Mouse (Mus musculus): ENCODE measurements around the gene Rsc1a1. TPM values are rescaled to one million over a fixed set of nuclear protein-coding genes. Genes with fewer than 3 reads are reported as not detected.

Gene Rsc1a1
- polyA plus RNA-seq (2016; fragmentation: Nextera tagmentation; extraction: Ambion mirVana): 1.5 TPM in 1 of 2 replicates, not detected in the other

- Histone ChIP-seq H3K4me2 (replicated peaks) (no peak within 1 kb of the TSS), H3K9me3 (no peaks in the 10 kb centered on the region), H3K27ac (no peak within 1 kb of the TSS), H3K4me3 (no peak within 1 kb of the TSS), H3K27me3 (no peaks in the 10 kb centered on the region), H3K36me3 (peaks cover 64% of the 10 kb centered on the region), H3K9ac (no peak within 1 kb of the TSS), H3K4me1 (peaks cover 5% of the 10 kb centered on the region; the same call in 1 of the 2 replicates)
- ATAC-seq (ENCODE audit: insufficient number of reproducible peaks, insufficient read depth, low FRiP score, low TSS enrichment): no peak
- WGBS: 94% methylated on average over 6 of the region's 6 CpGs
These were observed at the start of gene Rsc1a1 for GRCm38 (mm10) chr4:141685499-141685898. Rsc1a1 (minus strand) TSS chr4:141685599.

GRCm38 (mm10) chr4:141735206-141735560 is 49.8 kb upstream of the Rsc1a1 start:
- Histone ChIP-seq H3K4me2 (replicated peaks) (peak overlapping the region; percentile 60), H3K4me3 (peak overlapping the region; percentile 37), H3K27me3 (peaks cover 4% of the 10 kb centered on the region; the same call in 1 of the 2 replicates), H3K4me1 (no peaks in the 10 kb centered on the region), H3K9me3 (no peaks in the 10 kb centered on the region), H3K9ac (peak overlapping the region; percentile 50; the same call in 1 of the 2 replicates), H3K36me3 (no peaks in the 10 kb centered on the region), H3K27ac (no peak overlapping the region)
- ATAC-seq (ENCODE audit: insufficient number of reproducible peaks, insufficient read depth, low FRiP score, low TSS enrichment): no peak
- 25% methylated on average over 9 of the region's 9 CpGs for WGBS

- peak overlapping the region; percentile 60 for H3K4me2 ChIP-seq (replicated peaks)
- H3K4me1 ChIP-seq: no peaks in the 10 kb centered on the region
- peak; percentile 97 for ATAC-seq (ENCODE audit: insufficient number of reproducible peaks, insufficient read depth, low FRiP score, low TSS enrichment)
- no peaks in the 10 kb centered on the region for H3K9me3 ChIP-seq
- no peaks in the 10 kb centered on the region for H3K36me3 ChIP-seq
- 7% methylated on average over 24 of the region's 24 CpGs for WGBS
- peak overlapping the region; percentile 50; the same call in 1 of the 2 replicates for H3K9ac ChIP-seq
- peak overlapping the region; percentile 37 for H3K4me3 ChIP-seq
- peaks cover 4% of the 10 kb centered on the region; the same call in 1 of the 2 replicates for H3K27me3 ChIP-seq
- H3K27ac ChIP-seq: peak overlapping the region; percentile 46; the same call in 1 of the 2 replicates
These were observed 49.2 kb upstream of the Rsc1a1 start for GRCm38 (mm10) chr4:141734446-141735205.

DNA sequence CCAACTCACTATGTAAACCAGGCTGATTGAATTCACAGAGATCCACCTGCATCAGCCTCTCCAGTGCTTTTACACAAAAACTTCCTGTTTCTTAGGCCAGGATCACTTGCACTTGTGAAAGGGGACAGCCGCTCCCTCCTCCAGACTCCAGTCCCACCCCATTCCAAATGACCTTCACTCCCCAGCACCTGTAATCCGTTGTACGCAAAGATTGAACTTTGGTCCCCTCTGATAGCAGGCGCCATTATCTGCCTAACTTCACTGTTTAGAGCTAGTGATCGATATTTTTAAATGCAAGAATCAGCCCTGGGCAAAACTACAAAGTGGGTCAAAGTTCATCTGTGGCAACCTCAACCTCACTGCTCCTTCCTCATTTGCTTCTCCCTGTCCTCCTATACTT is 46.4 kb upstream of the Rsc1a1 start:
- H3K27ac ChIP-seq: no peak overlapping the region
- H3K36me3 ChIP-seq: no peaks in the 10 kb centered on the region
- H3K4me2 ChIP-seq (replicated peaks): no peak overlapping the region
- H3K4me3 ChIP-seq: no peak overlapping the region
- H3K9me3 ChIP-seq: no peaks in the 10 kb centered on the region
- H3K4me1 ChIP-seq: no peaks in the 10 kb centered on the region
- peaks cover 4% of the 10 kb centered on the region; the same call in 1 of the 2 replicates for H3K27me3 ChIP-seq
- 76% methylated on average over 5 of the region's 5 CpGs for whole genome bisulfite sequencing
- H3K9ac ChIP-seq: no peak overlapping the region
- ATAC-seq (ENCODE audit: insufficient number of reproducible peaks, insufficient read depth, low FRiP score, low TSS enrichment): no peak

GRCm38 (mm10) chr4:141730401-141730800 is 45.0 kb upstream of the Rsc1a1 start:
- no peak for ATAC-seq (ENCODE audit: insufficient number of reproducible peaks, insufficient read depth, low FRiP score, low TSS enrichment)

DNA sequence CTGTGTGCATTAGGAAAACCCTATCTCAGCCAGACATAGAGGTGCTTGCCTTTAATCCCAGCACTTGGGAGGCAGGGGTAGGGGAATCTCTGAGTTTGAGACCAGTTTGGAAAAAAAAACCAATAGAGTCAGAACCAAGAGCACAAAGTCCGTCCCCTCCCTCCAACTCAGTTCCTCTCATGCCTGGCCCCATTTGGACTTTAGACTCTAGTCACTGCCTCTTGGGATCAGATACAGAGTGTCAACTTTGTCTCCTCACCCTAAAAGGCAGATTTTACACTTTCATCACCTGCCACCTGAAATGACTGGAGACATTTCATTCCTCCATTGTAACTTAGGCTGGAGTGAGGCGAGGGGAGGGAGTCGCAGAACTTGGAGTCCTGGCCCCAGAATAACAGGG is 43.9 kb upstream of the Rsc1a1 start:
- H3K27me3 ChIP-seq: peaks cover 4% of the 10 kb centered on the region; the same call in 1 of the 2 replicates
- no peaks in the 10 kb centered on the region for H3K4me1 ChIP-seq
- WGBS: 75% methylated on average over 3 of the region's 3 CpGs
- no peaks in the 10 kb centered on the region for H3K36me3 ChIP-seq
- ATAC-seq (ENCODE audit: insufficient number of reproducible peaks, insufficient read depth, low FRiP score, low TSS enrichment): no peak
- H3K27ac ChIP-seq: no peak overlapping the region
- no peaks in the 10 kb centered on the region for H3K9me3 ChIP-seq
- no peak overlapping the region for H3K9ac ChIP-seq
- no peak overlapping the region for H3K4me3 ChIP-seq
- no peak overlapping the region for H3K4me2 ChIP-seq (replicated peaks)

More at GRCm38 (mm10) chr4:141730401-141730800, 45.0 kb upstream of the Rsc1a1 start:
- Histone ChIP-seq H3K9ac (no peak overlapping the region), H3K27ac (no peak overlapping the region), H3K27me3 (peaks cover 4% of the 10 kb centered on the region; the same call in 1 of the 2 replicates), H3K36me3 (no peaks in the 10 kb centered on the region), H3K4me1 (no peaks in the 10 kb centered on the region), H3K4me2 (replicated peaks) (no peak overlapping the region), H3K4me3 (no peak overlapping the region), H3K9me3 (no peaks in the 10 kb centered on the region)
- 82% methylated on average over 13 of the region's 13 CpGs for WGBS

- Histone ChIP-seq H3K4me3 (no peak overlapping the region), H3K9me3 (no peaks in the 10 kb centered on the region), H3K9ac (no peak overlapping the region), H3K4me1 (peaks cover 22% of the 10 kb centered on the region), H3K4me2 (replicated peaks) (no peak overlapping the region), H3K36me3 (no peaks in the 10 kb centered on the region), H3K27ac (no peak overlapping the region), H3K27me3 (0 out of 2 replicates have a peak, but pooled peaks cover 4% of the 10 kb centered on the region)
- 56% methylated on average over 3 of the region's 3 CpGs for WGBS
- no peak for ATAC-seq (ENCODE audit: insufficient number of reproducible peaks, insufficient read depth, low FRiP score, low TSS enrichment)
These were observed 40.3 kb upstream of the Rsc1a1 start for GRCm38 (mm10) chr4:141725738-141726137.

- no peak for ATAC-seq (ENCODE audit: insufficient number of reproducible peaks, insufficient read depth, low FRiP score, low TSS enrichment)
- H3K4me2 ChIP-seq (replicated peaks): no peak overlapping the region
- no peak overlapping the region for H3K9ac ChIP-seq
- H3K27me3 ChIP-seq: no peaks in the 10 kb centered on the region
- peaks cover 2% of the 10 kb centered on the region; the same call in 1 of the 2 replicates for H3K36me3 ChIP-seq
- H3K4me1 ChIP-seq: peaks cover 22% of the 10 kb centered on the region
- 82% methylated on average over 5 of the region's 5 CpGs for WGBS
- H3K9me3 ChIP-seq: no peaks in the 10 kb centered on the region
- no peak overlapping the region for H3K27ac ChIP-seq
- no peak overlapping the region for H3K4me3 ChIP-seq
These were observed 39.9 kb upstream of the Rsc1a1 start for GRCm38 (mm10) chr4:141725277-141725676.

DNA sequence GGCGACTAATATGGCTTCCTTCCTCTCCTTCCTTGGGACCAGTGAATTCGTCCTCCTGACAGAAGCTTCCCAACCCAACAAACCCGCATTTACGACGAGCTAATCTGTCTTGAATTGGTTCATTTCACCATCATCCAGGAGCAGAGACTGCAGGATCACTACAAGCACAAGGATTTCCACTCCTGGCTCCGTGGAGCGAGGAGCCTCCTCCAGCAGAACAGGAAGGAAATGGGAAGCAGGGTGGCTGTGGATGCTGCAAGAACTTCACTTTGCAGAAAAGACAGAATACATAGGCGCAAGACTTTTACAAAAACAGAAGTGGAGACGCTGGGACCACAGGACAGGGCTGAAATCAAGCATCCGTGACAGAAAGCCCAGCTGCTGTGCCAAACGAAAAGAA is 39.2 kb upstream of the Rsc1a1 start:
- 70% methylated on average over 11 of the region's 11 CpGs for WGBS
- ATAC-seq (ENCODE audit: insufficient number of reproducible peaks, insufficient read depth, low FRiP score, low TSS enrichment): no peak

DNA sequence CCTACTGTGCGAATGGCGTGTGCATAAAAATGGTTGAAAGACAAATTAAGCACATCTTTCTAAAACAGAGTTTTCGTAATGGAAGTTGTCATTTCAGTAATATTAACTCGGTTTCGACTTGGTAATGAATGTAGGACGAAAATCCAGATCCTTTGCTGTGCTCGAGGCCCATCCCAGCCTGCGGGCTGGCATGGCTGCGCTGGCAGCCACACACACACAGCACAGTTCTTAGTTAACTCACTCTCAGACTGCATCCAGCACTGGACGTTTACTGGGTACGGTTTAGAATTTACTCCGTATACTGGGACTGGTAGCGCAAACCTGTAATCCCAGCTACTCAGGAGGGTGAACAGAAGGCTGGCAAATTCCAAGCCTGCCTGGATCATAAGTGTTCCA is 38.3 kb upstream of the Rsc1a1 start:
- peak overlapping the region; percentile 93 for H3K27ac ChIP-seq
- peaks cover 6% of the 10 kb centered on the region for H3K36me3 ChIP-seq
- H3K4me2 ChIP-seq (replicated peaks): peak overlapping the region; percentile 85
- peak overlapping the region; percentile 99 for H3K9ac ChIP-seq
- H3K4me3 ChIP-seq: peak overlapping the region; percentile 100
- H3K9me3 ChIP-seq: no peaks in the 10 kb centered on the region
- no peaks in the 10 kb centered on the region for H3K27me3 ChIP-seq
- H3K4me1 ChIP-seq: peaks cover 22% of the 10 kb centered on the region
- ATAC-seq (ENCODE audit: insufficient number of reproducible peaks, insufficient read depth, low FRiP score, low TSS enrichment): peak; percentile 38; the same call in 1 of the 2 replicates
- WGBS: 8% methylated on average over 13 of the region's 13 CpGs

More for the DNA sequence above, 39.2 kb upstream of the Rsc1a1 start:
- no peaks in the 10 kb centered on the region for H3K9me3 ChIP-seq
- H3K27ac ChIP-seq: no peak overlapping the region
- H3K27me3 ChIP-seq: no peaks in the 10 kb centered on the region
- H3K4me2 ChIP-seq (replicated peaks): no peak overlapping the region
- H3K9ac ChIP-seq: no peak overlapping the region
- H3K4me3 ChIP-seq: no peak overlapping the region
- H3K36me3 ChIP-seq: peaks cover 6% of the 10 kb centered on the region
- H3K4me1 ChIP-seq: peaks cover 22% of the 10 kb centered on the region

- peak; percentile 81 for ATAC-seq (ENCODE audit: insufficient number of reproducible peaks, insufficient read depth, low FRiP score, low TSS enrichment)
- Histone ChIP-seq H3K27me3 (no peaks in the 10 kb centered on the region), H3K36me3 (peaks cover 6% of the 10 kb centered on the region), H3K9me3 (no peaks in the 10 kb centered on the region), H3K9ac (peak within 1 kb of the TSS; percentile 99), H3K27ac (peak within 1 kb of the TSS; percentile 93), H3K4me1 (peaks cover 22% of the 10 kb centered on the region), H3K4me3 (peak within 1 kb of the TSS; percentile 100), H3K4me2 (replicated peaks) (peak within 1 kb of the TSS; percentile 85)
- under 1% methylated on average over 100 of the region's 105 CpGs for WGBS
These were observed 37.6 kb upstream of the Rsc1a1 start, which contains the start of gene Ddi2 for GRCm38 (mm10) chr4:141722731-141723672. Ddi2 (minus strand) TSS chr4:141723419.

Measured in embryonic facial prominence, embryonic 12.5 days (tissue).